Mouse (Mus musculus) kidney, postnatal 0 days (tissue): ENCODE data around the gene Acsf3. TPM values are rescaled to one million over a fixed set of nuclear protein-coding genes. Genes with fewer than 3 reads are reported as not detected.

ENCODE experiments used
- ATAC-seq: fragments of 200-750 bp; cut with Nextera tagmentation; replicated peaks from 2 replicates; pipeline ENCODE4 v1.8.0; 2017; ENCODE audit warnings: low read depth, moderate number of reproducible peaks, moderate TSS enrichment, moderate library complexity; ENCODE audit not compliant: low FRiP score
- DNase-seq: peaks from one replicate; pipeline ENCODE4 v3.0.0-alpha.2; 2016; ENCODE audit warnings: low spot score
- H3K27ac ChIP-seq: fragments of 300-500 bp; sonication (generic); 2 replicates; pipeline ENCODE4 v1.5.1; 2014; ENCODE audit warnings: mild to moderate bottlenecking
- H3K27me3 ChIP-seq: fragments of 300-500 bp; sonication (generic); 2 replicates; pipeline ENCODE4 v1.6.1; 2014; ENCODE audit warnings: low read length, mixed read lengths; ENCODE audit not compliant: insufficient read depth
- H3K36me3 ChIP-seq: fragments of 300-500 bp; sonication (generic); 2 replicates; pipeline ENCODE4 v1.6.1; 2014; ENCODE audit warnings: low read length, mixed read lengths; ENCODE audit not compliant: insufficient read depth
- H3K4me1 ChIP-seq: fragments of 300-500 bp; sonication (generic); replicated peaks from 2 replicates; pipeline ENCODE4 v1.6.1; 2014; ENCODE audit warnings: antibody characterized with exemption, low read length, mixed read lengths; ENCODE audit not compliant: insufficient read depth
- H3K4me2 ChIP-seq: fragments of 300-500 bp; sonication (generic); 2 replicates; pipeline ENCODE4 v1.6.1; 2014; ENCODE audit warnings: mild to moderate bottlenecking, low read length, moderate library complexity, mixed read lengths
- H3K4me3 ChIP-seq: fragments of 300-500 bp; sonication (generic); replicated peaks from 2 replicates; pipeline ENCODE4 v1.5.1; 2014; ENCODE audit warnings: low read depth, low read length
- H3K9ac ChIP-seq: fragments of 300-500 bp; sonication (generic); 2 replicates; pipeline ENCODE4 v1.6.1; 2014; ENCODE audit warnings: low read depth, low read length
- H3K9me3 ChIP-seq: fragments of 300-500 bp; sonication (generic); replicated peaks from 2 replicates; pipeline ENCODE4 v1.6.1; 2016; ENCODE audit warnings: low read length, inconsistent platforms, mixed read lengths
- CTCF ChIP-seq: IDR thresholded peaks from 2 replicates; pipeline ENCODE4 v1.5.1; 2016; ENCODE audit warnings: antibody characterized with exemption, low read depth, mild to moderate bottlenecking, moderate library complexity
- WGBS: fragments of 180-500 bp; shearing (Covaris S2); extraction: QIAGEN DNeasy Blood & Tissue Kit; methylation state at CpG from one replicate; pipeline ENCODE4 v1.1.7; 2014; 5-methylcytosine and 5-hydroxymethylcytosine counted together
- polyA plus RNA-seq: library from polyadenylated mRNA; unstranded; fragments of >200 nt; fragmentation: Nextera tagmentation; extraction: Ambion mirVana; gene quantifications from 2 replicates; pipeline ENCODE4 v1.2.1, GENCODE M21; 2015

Acsf3 gene
- polyA plus RNA-seq, 1 experiment from 2014 or later: 21.4 TPM

DNA sequence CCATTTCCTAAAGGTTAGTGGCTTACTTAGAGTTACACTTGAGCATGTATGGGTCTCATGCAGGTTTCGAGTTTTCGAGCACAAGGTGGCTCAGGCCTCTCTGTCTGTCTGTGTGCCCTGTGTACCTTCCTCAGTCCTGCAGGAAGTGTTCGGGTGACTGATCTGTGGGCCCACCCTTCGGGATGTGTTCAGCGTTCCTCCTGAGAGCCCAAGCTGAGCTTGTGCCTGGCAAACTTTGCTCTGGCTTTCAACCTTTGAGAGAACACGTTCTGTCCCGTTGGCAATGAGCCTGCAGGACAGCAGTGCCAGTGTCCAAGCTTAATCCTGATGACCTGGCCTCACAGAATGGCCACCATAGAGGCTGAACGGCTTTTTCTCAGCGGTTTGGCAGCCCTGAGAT, 49.7 kb downstream of the Acsf3 start:
- no peak overlapping the region for H3K27ac ChIP-seq
- ATAC-seq: 0 out of 2 replicates have a peak, but pooled peaks have one; percentile 9

DNA sequence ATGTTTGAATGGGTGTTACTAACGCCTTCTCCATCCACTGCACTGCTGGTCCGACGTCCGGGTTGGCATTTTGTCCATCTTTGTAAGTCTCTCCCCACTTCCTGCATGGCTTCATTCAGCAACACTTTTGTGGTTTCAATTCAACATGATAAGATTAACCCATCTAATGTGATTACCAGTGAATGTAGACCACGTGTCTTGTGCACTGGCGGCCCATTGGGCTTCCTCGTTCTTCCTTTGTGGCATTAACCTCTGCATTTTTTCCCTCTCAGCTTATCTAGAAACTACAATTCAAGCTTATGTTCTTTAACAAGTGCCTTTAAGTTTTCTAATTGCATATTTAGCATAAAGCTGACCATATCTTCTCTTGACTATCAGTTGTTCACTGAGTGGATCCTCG, 50.1 kb downstream of the Acsf3 start:
- DNase-seq (no peak), ATAC-seq (no peak)
- H3K9ac ChIP-seq: no peak overlapping the region
- no peak overlapping the region for H3K27ac ChIP-seq
- H3K9me3 ChIP-seq: no peaks in the 10 kb centered on the region
- no peaks in the 10 kb centered on the region for H3K27me3 ChIP-seq
- H3K4me2 ChIP-seq: no peak overlapping the region
- no peak overlapping the region for H3K4me3 ChIP-seq
- H3K4me1 ChIP-seq: no peaks in the 10 kb centered on the region
- WGBS: 82% methylated on average over 8 of the region's 8 CpGs
- H3K36me3 ChIP-seq: no peaks in the 10 kb centered on the region
- TF ChIP-seq CTCF: no peak

More for the DNA sequence above, 49.7 kb downstream of the Acsf3 start:
- WGBS: 74% methylated on average over 9 of the region's 9 CpGs
- Histone ChIP-seq H3K9me3 (no peaks in the 10 kb centered on the region), H3K27me3 (no peaks in the 10 kb centered on the region), H3K4me1 (no peaks in the 10 kb centered on the region), H3K36me3 (no peaks in the 10 kb centered on the region), H3K4me2 (no peak overlapping the region), H3K9ac (no peak overlapping the region), H3K4me3 (no peak overlapping the region)
- no peak for DNase-seq
- no peak for TF ChIP-seq CTCF

DNA sequence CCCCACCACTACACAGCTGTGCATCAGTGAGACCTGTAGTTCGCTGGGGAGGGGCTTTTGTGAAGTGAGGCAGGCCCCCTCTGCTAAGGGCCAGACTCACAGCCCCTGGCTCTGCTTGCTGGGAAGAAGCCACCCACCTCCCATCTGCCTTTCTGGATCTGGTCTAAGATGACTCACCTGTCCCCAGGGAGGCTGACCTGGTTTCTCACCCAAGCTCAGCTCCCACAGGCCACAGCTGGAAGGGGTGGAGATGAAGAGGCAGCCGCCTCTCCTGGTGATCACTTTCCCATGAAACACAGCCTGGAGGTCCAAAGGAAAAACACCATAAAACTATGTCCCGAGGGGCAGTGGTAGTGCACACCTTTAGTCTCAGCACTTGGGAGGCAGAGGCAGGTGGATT, 54.1 kb downstream of the Acsf3 start:
- no peaks in the 10 kb centered on the region for H3K4me1 ChIP-seq
- ATAC-seq: no peak
- no peak overlapping the region for H3K9ac ChIP-seq
- no peak overlapping the region for H3K4me3 ChIP-seq
- 81% methylated on average over 3 of the region's 3 CpGs for WGBS
- no peaks in the 10 kb centered on the region for H3K36me3 ChIP-seq
- H3K4me2 ChIP-seq: no peak overlapping the region
- H3K27ac ChIP-seq: no peak overlapping the region
- DNase-seq: no peak
- TF ChIP-seq CTCF: no peak
- H3K9me3 ChIP-seq: no peaks in the 10 kb centered on the region
- H3K27me3 ChIP-seq: no peaks in the 10 kb centered on the region

DNA sequence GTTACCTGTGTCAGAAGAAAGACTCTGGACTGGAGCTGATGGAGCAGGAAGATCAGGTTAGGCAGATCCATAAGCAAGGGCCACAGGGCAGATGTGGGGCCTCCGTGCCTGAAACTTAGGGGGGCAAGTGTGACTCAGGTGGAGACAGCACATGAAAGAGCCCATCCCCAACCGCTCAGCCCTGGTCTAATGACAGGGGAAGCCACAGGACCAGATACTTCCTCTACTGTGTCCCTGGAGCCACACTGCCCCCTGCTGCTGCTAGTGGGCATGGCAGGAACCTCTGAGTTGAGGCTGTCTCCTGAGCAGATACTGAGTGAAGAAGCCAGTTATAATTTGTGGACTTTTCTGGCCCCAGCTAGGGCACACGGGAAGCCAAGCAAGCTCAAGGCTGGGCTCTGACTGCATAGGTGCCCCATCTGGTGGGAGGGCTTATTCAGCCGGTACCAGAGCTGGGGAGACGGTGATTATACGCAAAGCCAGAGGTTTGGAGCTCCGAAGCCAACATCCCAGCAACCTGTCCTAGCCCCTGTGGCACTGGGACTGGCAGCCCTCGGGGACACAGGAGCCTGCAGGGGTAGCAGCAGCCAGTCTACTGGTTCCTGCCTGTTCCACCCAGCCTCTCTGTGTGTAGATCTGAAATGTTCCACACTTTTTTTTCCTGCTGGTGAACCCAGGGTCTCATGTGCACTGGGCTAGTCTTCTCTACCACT, 55.2 kb downstream of the Acsf3 start:
- Histone ChIP-seq H3K4me1 (no peaks in the 10 kb centered on the region), H3K4me2 (no peak overlapping the region), H3K27me3 (no peaks in the 10 kb centered on the region), H3K4me3 (no peak overlapping the region), H3K36me3 (no peaks in the 10 kb centered on the region), H3K9me3 (no peaks in the 10 kb centered on the region), H3K27ac (no peak overlapping the region), H3K9ac (no peak overlapping the region)
- peak; percentile 98 for TF ChIP-seq CTCF
- DNase-seq: peak; percentile 85
- ATAC-seq: peak; percentile 33; the same call in 1 of the 2 replicates
- 43% methylated on average over 8 of the region's 8 CpGs for WGBS

DNA sequence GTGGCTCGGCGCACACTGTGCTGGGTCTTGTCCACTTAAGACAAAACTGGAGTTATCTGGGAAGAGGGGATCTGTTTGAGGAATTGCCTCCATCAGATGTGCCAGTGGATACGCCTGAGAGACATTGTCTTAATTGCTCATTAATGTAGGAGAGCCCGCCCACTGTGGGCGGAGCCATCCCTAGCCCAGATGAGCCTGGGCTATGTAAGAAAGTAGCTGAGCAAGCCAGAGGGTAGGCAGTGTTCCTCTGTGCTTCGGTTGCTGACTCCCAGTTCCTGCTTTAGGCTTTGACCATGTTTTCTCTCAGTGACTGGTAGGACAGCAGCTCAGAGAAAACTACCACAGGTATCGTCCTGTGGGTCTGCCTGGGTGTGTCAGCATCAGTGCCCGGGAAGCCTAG, 59.1 kb downstream of the Acsf3 start:
- no peak for ATAC-seq
- WGBS: 85% methylated on average over 8 of the region's 8 CpGs

GRCm38 (mm10) chr8:122834971-122835370, 59.7 kb downstream of the Acsf3 start:
- Histone ChIP-seq H3K9me3 (no peaks in the 10 kb centered on the region), H3K4me2 (no peak overlapping the region), H3K4me1 (no peaks in the 10 kb centered on the region), H3K9ac (no peak overlapping the region), H3K4me3 (no peak overlapping the region), H3K36me3 (no peaks in the 10 kb centered on the region), H3K27ac (no peak overlapping the region), H3K27me3 (no peaks in the 10 kb centered on the region)
- ATAC-seq: no peak
- WGBS: 28% methylated on average over 8 of the region's 8 CpGs
- DNase-seq: peak; percentile 85
- TF ChIP-seq CTCF: peak; percentile 86

More for the DNA sequence above, 59.1 kb downstream of the Acsf3 start:
- no peak overlapping the region for H3K27ac ChIP-seq
- no peak overlapping the region for H3K9ac ChIP-seq
- H3K4me3 ChIP-seq: no peak overlapping the region
- DNase-seq: no peak
- H3K36me3 ChIP-seq: no peaks in the 10 kb centered on the region
- no peaks in the 10 kb centered on the region for H3K27me3 ChIP-seq
- H3K4me1 ChIP-seq: no peaks in the 10 kb centered on the region
- TF ChIP-seq CTCF: no peak
- H3K4me2 ChIP-seq: no peak overlapping the region
- no peaks in the 10 kb centered on the region for H3K9me3 ChIP-seq
